Mouse (Mus musculus) myocyte (in vitro differentiated cells): Measurements from ENCODE around the gene Chd1l. TPM values are rescaled to one million over a fixed set of nuclear protein-coding genes. Genes with fewer than 3 reads are reported as not detected.

Experiments used
- H3K27me3 ChIP-seq: one replicate; pipeline ENCODE4 v1.6.1; 2011; ENCODE audit not compliant: control insufficient read depth, insufficient read depth, insufficient read length
- H3K36me3 ChIP-seq: one replicate; pipeline ENCODE4 v1.6.1; 2011; ENCODE audit not compliant: control insufficient read depth, insufficient read depth
- H3K4me2 ChIP-seq: one replicate; pipeline ENCODE4 v1.6.1; 2011; ENCODE audit warnings: low read depth, control low read depth
- H3K4me3 ChIP-seq: one replicate; pipeline ENCODE4 v1.5.1; 2011; ENCODE audit warnings: mild to moderate bottlenecking, control low read depth, moderate library complexity
- H3K79me2 ChIP-seq: one replicate; pipeline ENCODE4 v1.6.1; 2011; ENCODE audit not compliant: control insufficient read depth, insufficient read depth
- H3ac ChIP-seq: one replicate; pipeline ENCODE4 v1.6.1; 2011; ENCODE audit not compliant: control insufficient read depth, insufficient read length
- CEBPB ChIP-seq: IDR thresholded peaks from 2 replicates; pipeline ENCODE4 v1.6.1; 2011; ENCODE audit warnings: mild to moderate bottlenecking, moderate library complexity; ENCODE audit not compliant: poor library complexity, insufficient read depth, severe bottlenecking
- E2F4 ChIP-seq: IDR thresholded peaks from one replicate; pipeline ENCODE4 v1.6.1; 2011; ENCODE audit warnings: mild to moderate bottlenecking, control low read depth, moderate library complexity; ENCODE audit not compliant: insufficient read depth
- MAX ChIP-seq: IDR thresholded peaks from one replicate; pipeline ENCODE4 v1.6.1; 2011; ENCODE audit warnings: low read depth, mild to moderate bottlenecking, control low read depth
- MYOD1 ChIP-seq, 3 experiments: IDR thresholded peaks; one replicate each; pipeline ENCODE4 v1.6.1; 2011; ENCODE audit warnings: control low read depth in 2 of 3, low read depth in 2 of 3, mild to moderate bottlenecking in 2 of 3, moderate library complexity in 1 of 3; ENCODE audit not compliant: insufficient read length in 2 of 3, control insufficient read depth in 1 of 3
- MYOG ChIP-seq, 3 experiments: IDR thresholded peaks; one replicate each; pipeline ENCODE4 v1.6.1; 2011; ENCODE audit warnings: control low read depth in 2 of 3, low read depth in 2 of 3, mild to moderate bottlenecking in 2 of 3; ENCODE audit not compliant: insufficient read length in 2 of 3, control insufficient read depth in 1 of 3, insufficient read depth in 1 of 3
- POLR2A ChIP-seq: IDR thresholded peaks from one replicate; pipeline ENCODE4 v1.6.1; 2011; ENCODE audit warnings: low read depth, mild to moderate bottlenecking, control low read depth, moderate library complexity; ENCODE audit not compliant: insufficient read length
- POLR2AphosphoS2 ChIP-seq: IDR thresholded peaks from one replicate; pipeline ENCODE4 v1.6.1; 2011; ENCODE audit warnings: low read depth, control low read depth; ENCODE audit not compliant: insufficient read length
- REST ChIP-seq: IDR thresholded peaks from one replicate; pipeline ENCODE4 v1.6.1; 2011; ENCODE audit warnings: mild to moderate bottlenecking, control low read depth, moderate library complexity; ENCODE audit not compliant: insufficient read depth, insufficient read length
- SRF ChIP-seq: IDR thresholded peaks from one replicate; pipeline ENCODE4 v1.6.1; 2011; ENCODE audit warnings: low read depth; ENCODE audit not compliant: control insufficient read depth, insufficient read length
- TCF12 ChIP-seq: IDR thresholded peaks from one replicate; pipeline ENCODE4 v1.6.1; 2011; ENCODE audit warnings: mild to moderate bottlenecking, control low read depth; ENCODE audit not compliant: poor library complexity, insufficient read depth, severe bottlenecking
- TCF3 ChIP-seq: IDR thresholded peaks from one replicate; pipeline ENCODE4 v1.6.1; 2011; ENCODE audit warnings: low read depth, control low read depth; ENCODE audit not compliant: insufficient read length
- USF1 ChIP-seq: IDR thresholded peaks from one replicate; pipeline ENCODE4 v1.6.1; 2011; ENCODE audit warnings: low read depth, mild to moderate bottlenecking, control low read depth, moderate library complexity
- polyA plus RNA-seq: library from polyadenylated mRNA; unstranded; fragments of >200 nt; fragmentation: generic; extraction: Trizol; gene quantifications from one replicate; pipeline ENCODE4 v1.2.1, GENCODE M21; 2012; ENCODE audit warnings: missing spikeins

The Chd1l gene
- 3.3 TPM for polyA plus RNA-seq

DNA sequence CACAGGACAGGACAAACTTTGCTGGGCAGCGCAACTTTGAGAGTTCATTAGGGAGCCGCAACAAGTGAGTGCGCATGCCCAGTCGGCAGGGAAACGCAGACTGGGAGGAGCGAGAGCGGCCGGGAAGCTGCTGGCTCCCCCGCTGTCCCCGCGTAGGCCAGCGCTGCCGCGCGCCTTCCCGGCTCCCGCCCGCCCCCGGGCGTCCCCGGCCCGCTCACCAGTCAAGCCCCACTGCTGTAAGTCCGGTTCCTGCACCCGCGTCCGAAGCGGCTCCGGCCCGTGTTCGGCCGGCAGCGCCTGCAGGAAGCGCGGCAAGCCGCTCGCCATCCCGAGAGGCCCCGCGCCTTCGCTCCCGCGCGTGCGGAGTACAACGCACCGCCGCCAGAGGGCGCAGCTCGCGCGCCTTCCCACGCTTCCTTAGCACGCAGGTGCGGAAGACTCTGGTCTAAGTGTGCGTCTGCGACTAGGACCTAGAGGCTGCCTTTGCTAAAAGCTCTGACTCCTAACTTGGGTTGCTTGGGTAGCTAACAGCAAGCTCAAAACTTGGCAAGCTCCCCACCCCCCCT is at the start of gene Chd1l:
Gene Chd1l (minus strand): TSS at position 359 of the 566 bp plus-strand sequence.
- Histone ChIP-seq H3K4me2 (peak within 1 kb of the TSS; percentile 100), H3K4me3 (peak within 1 kb of the TSS; percentile 35), H3K79me2 (no peaks in the 10 kb centered on the region), H3ac (peak within 1 kb of the TSS; percentile 20), H3K27me3 (peaks cover 5% of the 10 kb centered on the region), H3K36me3 (no peaks in the 10 kb centered on the region)
- TF ChIP-seq TCF3 (no peak), REST (no peak), E2F4 (peak; percentile 70), MYOD1 (IDR thresholded peaks at IDR 0.05; ENCODE audit: control insufficient read depth in 1 of 3, insufficient read length in 2 of 3, low read depth in 2 of 3) (peak in 1 of 3 experiments; percentile 60), POLR2AphosphoS2 (peak; percentile 53), MYOG (IDR thresholded peaks at IDR 0.05; ENCODE audit: control insufficient read depth in 1 of 3, insufficient read depth in 1 of 3, insufficient read length in 2 of 3, low read depth in 2 of 3) (peak in 2 of 3 experiments; percentile 31 to 59), POLR2A (peak; percentile 60)

GRCm38 (mm10) chr3:97659746-97660145 is 49.7 kb upstream of the Chd1l start:
- TF ChIP-seq REST: no peak
- TF ChIP-seq E2F4: no peak
- no peak for TF ChIP-seq TCF3
- no peak for TF ChIP-seq SRF
- TF ChIP-seq MYOD1 (IDR thresholded peaks at IDR 0.05; ENCODE audit: control insufficient read depth in 1 of 3, insufficient read length in 2 of 3, low read depth in 2 of 3): no peak
- no peak for TF ChIP-seq POLR2A
- TF ChIP-seq CEBPB: no peak
- no peak for TF ChIP-seq MAX
- Histone ChIP-seq H3K4me2 (peak overlapping the region; percentile 93), H3K36me3 (peaks cover 19% of the 10 kb centered on the region), H3K27me3 (no peaks in the 10 kb centered on the region), H3ac (no peak overlapping the region), H3K79me2 (peaks cover 21% of the 10 kb centered on the region), H3K4me3 (peak overlapping the region; percentile 76)

- TF ChIP-seq TCF12: no peak
- TF ChIP-seq SRF: no peak
- peak; percentile 40 for TF ChIP-seq POLR2AphosphoS2
- TF ChIP-seq E2F4: no peak
- TF ChIP-seq CEBPB: no peak
- TF ChIP-seq POLR2A: peak; percentile 50
- Histone ChIP-seq H3K79me2 (peaks cover 21% of the 10 kb centered on the region), H3K4me2 (peak overlapping the region; percentile 93), H3K4me3 (peak overlapping the region; percentile 76), H3K36me3 (peaks cover 10% of the 10 kb centered on the region), H3ac (peak overlapping the region; percentile 32), H3K27me3 (no peaks in the 10 kb centered on the region)
Observed at GRCm38 (mm10) chr3:97658426-97659193, 48.6 kb upstream of the Chd1l start.

DNA sequence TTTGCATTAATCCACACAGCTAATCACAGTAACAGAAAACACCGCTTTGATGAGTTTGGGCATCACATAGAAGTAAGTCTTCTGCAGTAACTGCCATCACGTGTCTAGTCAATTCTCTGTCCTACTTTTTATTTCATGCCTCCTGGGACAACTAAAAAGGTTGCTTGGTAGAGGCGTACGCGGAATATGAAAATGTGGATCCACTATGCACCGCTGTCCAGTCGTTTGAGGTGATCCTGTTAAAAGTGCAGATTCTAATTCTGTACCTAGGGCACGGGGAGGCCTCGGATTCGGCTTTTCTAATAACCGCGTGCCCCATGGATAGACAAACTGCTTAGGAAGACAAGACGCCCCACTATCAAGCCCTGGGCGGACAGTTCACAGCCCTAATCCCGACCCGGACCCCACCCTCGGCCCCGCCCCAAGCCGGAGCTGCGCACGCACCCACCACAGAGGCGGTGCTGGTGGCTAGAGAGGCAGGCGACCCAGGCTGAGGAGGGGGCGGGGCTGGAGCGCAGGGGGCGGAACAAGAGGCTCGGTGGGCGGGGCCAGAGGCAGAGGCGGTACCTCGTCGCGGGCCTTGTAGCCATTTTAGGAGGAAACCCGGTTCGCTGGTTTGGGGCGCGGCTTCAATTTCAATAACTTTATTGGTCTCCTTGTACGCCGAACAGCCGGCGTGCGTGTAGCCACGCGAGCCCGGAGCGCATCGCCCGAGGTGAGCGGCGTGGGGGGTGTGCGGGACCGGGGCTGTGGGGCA is 47.8 kb upstream of the Chd1l start, which contains the start of gene Prkab2:
Gene Prkab2 (plus strand): TSS at position 539 of the 757 bp plus-strand sequence.
- H3K27me3 ChIP-seq: no peaks in the 10 kb centered on the region
- peaks cover 7% of the 10 kb centered on the region for H3K36me3 ChIP-seq
- H3K4me2 ChIP-seq: peak within 1 kb of the TSS; percentile 93
- TF ChIP-seq MYOG (IDR thresholded peaks at IDR 0.05; ENCODE audit: control insufficient read depth in 1 of 3, insufficient read depth in 1 of 3, insufficient read length in 2 of 3, low read depth in 2 of 3) (no peak), POLR2A (peak; percentile 61), REST (no peak), POLR2AphosphoS2 (peak; percentile 76), USF1 (no peak), SRF (peak; percentile 97), CEBPB (no peak), E2F4 (peak; percentile 22), TCF3 (no peak)
- H3K4me3 ChIP-seq: peak within 1 kb of the TSS; percentile 76
- H3ac ChIP-seq: peak within 1 kb of the TSS; percentile 32
- peaks cover 21% of the 10 kb centered on the region for H3K79me2 ChIP-seq
